Mouse (Mus musculus) CD4-positive, CD25-positive, alpha-beta regulatory T cell (primary cell): Measurements from ENCODE around the gene 4933414I15Rik. TPM values are rescaled to one million over a fixed set of nuclear protein-coding genes. Genes with fewer than 3 reads are reported as not detected.

Experiments
- polyA plus RNA-seq: library from polyadenylated mRNA; unstranded; fragments of 100-300 nt; shearing (Covaris generic); gene quantifications from one replicate; pipeline ENCODE4 v1.2.1, GENCODE M21; 2017

Gene 4933414I15Rik
- polyA plus RNA-seq, result not detected

GRCm38 (mm10) chr11:50943506-50943905 is at the start of gene 4933414I15Rik:
Gene 4933414I15Rik (minus strand): TSS chr11:50943765.

GRCm38 (mm10) chr11:50981667-50982066 is 38.1 kb upstream of the 4933414I15Rik start, which contains the start of gene Olfr1377:
Gene Olfr1377 (plus strand): TSS chr11:50981967.

GRCm38 (mm10) chr11:50966230-50966629 is 22.7 kb upstream of the 4933414I15Rik start, which contains the start of gene Olfr1378:
Gene Olfr1378 (plus strand): TSS chr11:50966530.

GRCm38 (mm10) chr11:50953665-50954064 is 10.1 kb upstream of the 4933414I15Rik start, which contains the start of gene Prop1:
Gene Prop1 (minus strand): TSS chr11:50953765.

GRCm38 (mm10) chr11:50931451-50931866 is 12.1 kb downstream of the 4933414I15Rik start, which contains the start of gene Zfp354b:
Gene Zfp354b (minus strand): TSS chr11:50931633.

GRCm38 (mm10) chr11:50915671-50916320 is 27.8 kb downstream of the 4933414I15Rik start, which contains the start of gene Zfp2:
Gene Zfp2 (minus strand): TSS chr11:50916165.

Other genes with a start within 250 kb of the 4933414I15Rik start
- 3.3 TPM for gene Zfp354c, start 116.0 kb downstream of the 4933414I15Rik start, polyA plus RNA-seq
- gene Zfp879, start 102.2 kb downstream of the 4933414I15Rik start, polyA plus RNA-seq, result 0.14 TPM
- 0.69 TPM for gene Grm6, start 93.1 kb downstream of the 4933414I15Rik start, polyA plus RNA-seq
- gene Zfp454, start 56.1 kb downstream of the 4933414I15Rik start, polyA plus RNA-seq, result not detected
- 2.0 TPM for gene Zfp2, start 27.6 kb downstream of the 4933414I15Rik start, polyA plus RNA-seq
- not detected for gene Zfp354b, start 12.1 kb downstream of the 4933414I15Rik start, polyA plus RNA-seq
- not detected for gene Prop1, start 10.0 kb upstream of the 4933414I15Rik start, polyA plus RNA-seq
- gene Olfr1378, start 22.8 kb upstream of the 4933414I15Rik start, polyA plus RNA-seq, result not detected
- gene Olfr1377, start 38.2 kb upstream of the 4933414I15Rik start, polyA plus RNA-seq, result not detected
- gene Olfr51, start 59.8 kb upstream of the 4933414I15Rik start, polyA plus RNA-seq, result not detected
- gene Olfr54, start 70.5 kb upstream of the 4933414I15Rik start, polyA plus RNA-seq, result 0.06 TPM
- gene Olfr1375, start 104.3 kb upstream of the 4933414I15Rik start, polyA plus RNA-seq, result not detected
- not detected for gene Zfp354a, start 115.5 kb upstream of the 4933414I15Rik start, polyA plus RNA-seq